Mouse (Mus musculus): Measurements from ENCODE around the gene Myo3b. TPM values are rescaled to one million over a fixed set of nuclear protein-coding genes. Genes with fewer than 3 reads are reported as not detected.

Myo3b gene
- polyA plus RNA-seq, 1 experiment from 2014 or later: 0.41 TPM

DNA sequence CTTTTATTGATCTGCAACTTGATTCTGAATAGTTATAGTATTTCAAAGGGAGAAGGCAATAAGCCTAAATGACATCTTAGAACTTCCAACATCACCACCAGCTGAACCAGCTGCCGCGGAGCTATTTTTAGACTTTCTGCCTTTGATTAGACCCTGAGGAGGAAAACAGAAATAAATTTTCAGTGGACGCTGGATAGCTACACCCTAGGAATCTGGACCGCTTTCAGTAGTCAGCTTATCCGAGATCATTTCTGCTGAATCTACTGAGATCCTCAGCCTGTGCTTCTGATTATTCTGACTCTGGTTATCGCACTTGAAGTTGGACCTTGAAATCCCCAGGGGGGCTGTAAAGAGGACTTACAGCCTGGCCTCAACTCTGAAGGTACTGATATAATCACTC is 349.7 kb downstream of the Myo3b start:
- Histone ChIP-seq H3K4me2 (peak overlapping the region; percentile 36), H3K4me3 (no peak overlapping the region), H3K9me3 (replicated peaks) (no peaks in the 10 kb centered on the region), H3K36me3 (no peaks in the 10 kb centered on the region), H3K9ac (no peak overlapping the region), H3K4me1 (replicated peaks) (peaks cover 16% of the 10 kb centered on the region), H3K27ac (ENCODE audit: poor library complexity, severe bottlenecking) (peak overlapping the region; percentile 20; the same call in 1 of the 2 replicates), H3K27me3 (replicated peaks) (no peaks in the 10 kb centered on the region)
- ATAC-seq (ENCODE audit: insufficient number of reproducible peaks, low FRiP score): no peak
- WGBS: 36% methylated on average over 6 of the region's 6 CpGs

DNA sequence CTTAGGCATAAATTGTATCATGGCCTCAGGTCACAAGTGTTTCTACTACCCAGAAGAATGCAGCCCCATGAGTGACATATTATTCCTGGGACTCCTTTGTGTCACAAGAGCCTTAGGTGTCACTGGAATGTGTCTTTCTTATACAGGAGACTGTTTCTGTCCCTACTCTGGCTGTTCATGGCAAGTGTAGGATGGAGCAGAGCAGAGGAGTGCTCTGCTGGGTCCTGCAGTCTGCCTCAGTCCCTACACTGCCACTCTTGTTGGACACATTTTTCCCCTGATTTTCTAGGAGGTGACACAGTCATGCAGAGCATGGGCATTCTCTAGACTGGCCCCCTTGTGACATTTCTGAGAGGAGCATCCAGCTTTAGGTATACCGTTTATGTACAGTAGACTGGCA is 350.2 kb downstream of the Myo3b start:
- no peaks in the 10 kb centered on the region for H3K9me3 ChIP-seq (replicated peaks)
- H3K36me3 ChIP-seq: no peaks in the 10 kb centered on the region
- 82% methylated on average over 1 of the region's 1 CpGs for WGBS
- H3K27me3 ChIP-seq (replicated peaks): no peaks in the 10 kb centered on the region
- H3K4me1 ChIP-seq (replicated peaks): peaks cover 16% of the 10 kb centered on the region
- peak overlapping the region; percentile 20; the same call in 1 of the 2 replicates for H3K27ac ChIP-seq (ENCODE audit: poor library complexity, severe bottlenecking)
- H3K4me3 ChIP-seq: no peak overlapping the region
- H3K9ac ChIP-seq: no peak overlapping the region
- H3K4me2 ChIP-seq: no peak overlapping the region
- no peak for ATAC-seq (ENCODE audit: insufficient number of reproducible peaks, low FRiP score)

- Histone ChIP-seq H3K27me3 (replicated peaks) (no peaks in the 10 kb centered on the region), H3K36me3 (no peaks in the 10 kb centered on the region), H3K4me2 (no peak overlapping the region), H3K9ac (no peak overlapping the region), H3K9me3 (replicated peaks) (no peaks in the 10 kb centered on the region), H3K27ac (ENCODE audit: poor library complexity, severe bottlenecking) (no peak overlapping the region), H3K4me1 (replicated peaks) (no peaks in the 10 kb centered on the region), H3K4me3 (no peak overlapping the region)
- ATAC-seq (ENCODE audit: insufficient number of reproducible peaks, low FRiP score): no peak
- WGBS: 79% methylated on average over 9 of the region's 9 CpGs
Measured at GRCm38 (mm10) chr2:70397734-70398276, 358.9 kb downstream of the Myo3b start.

- H3K27ac ChIP-seq (ENCODE audit: poor library complexity, severe bottlenecking): no peak overlapping the region
- H3K9ac ChIP-seq: no peak overlapping the region
- 76% methylated on average over 15 of the region's 15 CpGs for WGBS
- H3K27me3 ChIP-seq (replicated peaks): no peaks in the 10 kb centered on the region
- H3K4me2 ChIP-seq: no peak overlapping the region
- H3K4me3 ChIP-seq: no peak overlapping the region
- no peak for ATAC-seq (ENCODE audit: insufficient number of reproducible peaks, low FRiP score)
- H3K36me3 ChIP-seq: no peaks in the 10 kb centered on the region
- H3K4me1 ChIP-seq (replicated peaks): no peaks in the 10 kb centered on the region
- no peaks in the 10 kb centered on the region for H3K9me3 ChIP-seq (replicated peaks)
Measured at GRCm38 (mm10) chr2:70399441-70400115, 360.7 kb downstream of the Myo3b start.

DNA sequence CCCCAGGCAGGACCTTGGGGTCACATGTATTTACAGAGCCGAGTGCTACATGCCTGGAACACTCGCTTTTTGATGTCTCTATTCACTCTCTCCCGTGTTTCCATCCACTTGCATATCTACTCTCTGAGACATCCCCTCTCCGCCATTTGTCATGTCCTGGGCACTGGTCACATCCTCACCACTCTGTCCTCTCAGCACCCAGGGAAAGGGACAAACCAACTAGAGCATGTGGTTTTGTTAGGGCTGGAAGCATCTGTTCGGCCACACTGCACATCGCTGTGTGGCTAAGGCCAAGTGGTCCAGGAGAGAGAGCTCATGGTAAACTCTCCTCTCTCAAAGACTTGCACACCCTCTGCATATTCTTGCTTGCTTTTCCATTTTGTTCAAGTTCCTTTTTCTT is 361.4 kb downstream of the Myo3b start:
- H3K27me3 ChIP-seq (replicated peaks): no peaks in the 10 kb centered on the region
- H3K9ac ChIP-seq: no peak overlapping the region
- no peaks in the 10 kb centered on the region for H3K9me3 ChIP-seq (replicated peaks)
- no peak for ATAC-seq (ENCODE audit: insufficient number of reproducible peaks, low FRiP score)
- no peak overlapping the region for H3K27ac ChIP-seq (ENCODE audit: poor library complexity, severe bottlenecking)
- no peak overlapping the region for H3K4me2 ChIP-seq
- no peak overlapping the region for H3K4me3 ChIP-seq
- no peaks in the 10 kb centered on the region for H3K4me1 ChIP-seq (replicated peaks)
- 79% methylated on average over 6 of the region's 6 CpGs for WGBS
- no peaks in the 10 kb centered on the region for H3K36me3 ChIP-seq

DNA sequence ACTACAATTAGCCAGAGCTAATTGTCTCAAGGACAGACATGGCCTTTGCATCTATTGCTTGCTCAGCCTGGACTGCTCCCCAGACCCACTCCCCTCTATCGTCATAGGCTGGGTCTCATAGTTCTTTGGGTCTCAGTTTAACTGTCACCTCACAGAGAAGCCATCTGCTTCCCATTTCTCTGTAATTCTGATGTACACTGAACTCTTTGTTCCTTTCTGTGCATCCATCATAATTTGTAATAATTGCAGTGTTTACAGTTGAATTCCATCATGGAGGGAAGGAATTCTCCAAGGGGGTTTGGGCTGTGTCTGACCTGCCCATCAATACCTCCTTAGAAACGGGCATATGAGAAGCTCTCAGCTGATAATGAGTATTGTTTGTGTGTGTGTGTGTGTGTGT is 365.4 kb downstream of the Myo3b start:
- Histone ChIP-seq H3K9me3 (replicated peaks) (no peaks in the 10 kb centered on the region), H3K9ac (no peak overlapping the region), H3K27ac (ENCODE audit: poor library complexity, severe bottlenecking) (no peak overlapping the region), H3K4me1 (replicated peaks) (peaks cover 12% of the 10 kb centered on the region), H3K4me3 (no peak overlapping the region), H3K36me3 (no peaks in the 10 kb centered on the region), H3K4me2 (no peak overlapping the region), H3K27me3 (replicated peaks) (no peaks in the 10 kb centered on the region)
- no peak for ATAC-seq (ENCODE audit: insufficient number of reproducible peaks, low FRiP score)
- 59% methylated on average over 2 of the region's 2 CpGs for WGBS

DNA sequence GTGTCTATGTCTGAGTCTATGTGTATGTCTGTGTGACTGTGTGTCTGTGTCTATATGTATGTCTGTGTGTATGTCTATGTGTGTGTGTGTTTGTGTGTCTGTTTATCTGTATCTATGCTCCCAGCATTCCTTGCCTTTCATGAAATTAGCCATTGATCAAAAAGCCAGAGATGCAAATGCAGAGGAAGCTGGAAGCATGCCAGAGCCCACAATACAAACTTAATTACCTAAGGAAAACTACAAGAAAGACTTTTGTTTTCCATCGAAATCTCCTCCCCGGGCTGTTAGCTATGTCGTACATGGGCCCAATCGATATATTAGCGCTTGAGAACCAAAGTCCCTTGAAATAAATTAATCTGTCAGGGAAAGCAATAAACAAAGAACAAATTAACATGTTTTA is 367.9 kb downstream of the Myo3b start:
- no peaks in the 10 kb centered on the region for H3K27me3 ChIP-seq (replicated peaks)
- no peak overlapping the region for H3K27ac ChIP-seq (ENCODE audit: poor library complexity, severe bottlenecking)
- H3K4me1 ChIP-seq (replicated peaks): peaks cover 12% of the 10 kb centered on the region
- no peak for ATAC-seq (ENCODE audit: insufficient number of reproducible peaks, low FRiP score)
- no peaks in the 10 kb centered on the region for H3K36me3 ChIP-seq
- 86% methylated on average over 5 of the region's 5 CpGs for WGBS
- H3K4me3 ChIP-seq: no peak overlapping the region
- H3K9ac ChIP-seq: no peak overlapping the region
- no peaks in the 10 kb centered on the region for H3K9me3 ChIP-seq (replicated peaks)
- no peak overlapping the region for H3K4me2 ChIP-seq

DNA sequence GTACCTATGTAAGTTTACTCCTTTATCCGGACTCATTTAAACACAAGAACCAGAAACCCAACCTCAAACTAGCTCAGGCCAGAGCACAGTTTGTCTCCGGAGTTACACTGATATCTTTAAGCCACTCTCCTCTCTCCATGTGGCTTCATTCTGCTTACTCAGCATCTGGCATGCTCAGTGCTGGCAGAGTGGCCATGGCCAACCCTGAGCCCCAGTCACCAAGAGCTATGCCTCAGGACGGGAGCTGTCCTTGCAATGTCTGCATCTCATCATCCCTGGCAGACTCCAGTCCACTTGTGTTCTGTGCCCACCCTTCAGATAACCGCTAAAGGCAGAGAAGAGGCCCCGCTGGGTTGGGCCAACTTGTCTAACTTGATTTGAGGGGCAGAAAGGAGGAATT is 368.8 kb downstream of the Myo3b start:
- H3K27ac ChIP-seq (ENCODE audit: poor library complexity, severe bottlenecking): no peak overlapping the region

GRCm38 (mm10) chr2:70410298-70410885 is 371.5 kb downstream of the Myo3b start:
- H3K4me2 ChIP-seq: no peak overlapping the region
- ATAC-seq (ENCODE audit: insufficient number of reproducible peaks, low FRiP score): no peak
- WGBS: 83% methylated on average over 4 of the region's 4 CpGs
- H3K4me3 ChIP-seq: no peak overlapping the region
- no peaks in the 10 kb centered on the region for H3K9me3 ChIP-seq (replicated peaks)
- no peak overlapping the region for H3K27ac ChIP-seq (ENCODE audit: poor library complexity, severe bottlenecking)
- no peak overlapping the region for H3K9ac ChIP-seq
- no peaks in the 10 kb centered on the region for H3K36me3 ChIP-seq
- H3K27me3 ChIP-seq (replicated peaks): no peaks in the 10 kb centered on the region
- H3K4me1 ChIP-seq (replicated peaks): peaks cover 19% of the 10 kb centered on the region

More for the DNA sequence above, 368.8 kb downstream of the Myo3b start:
- no peak overlapping the region for H3K4me3 ChIP-seq
- no peak overlapping the region for H3K4me2 ChIP-seq
- H3K9ac ChIP-seq: no peak overlapping the region
- H3K4me1 ChIP-seq (replicated peaks): peaks cover 12% of the 10 kb centered on the region
- peak; percentile 53; the same call in 1 of the 2 replicates for ATAC-seq (ENCODE audit: insufficient number of reproducible peaks, low FRiP score)
- WGBS: 29% methylated on average over 5 of the region's 5 CpGs
- H3K9me3 ChIP-seq (replicated peaks): no peaks in the 10 kb centered on the region
- no peaks in the 10 kb centered on the region for H3K36me3 ChIP-seq
- H3K27me3 ChIP-seq (replicated peaks): no peaks in the 10 kb centered on the region

DNA sequence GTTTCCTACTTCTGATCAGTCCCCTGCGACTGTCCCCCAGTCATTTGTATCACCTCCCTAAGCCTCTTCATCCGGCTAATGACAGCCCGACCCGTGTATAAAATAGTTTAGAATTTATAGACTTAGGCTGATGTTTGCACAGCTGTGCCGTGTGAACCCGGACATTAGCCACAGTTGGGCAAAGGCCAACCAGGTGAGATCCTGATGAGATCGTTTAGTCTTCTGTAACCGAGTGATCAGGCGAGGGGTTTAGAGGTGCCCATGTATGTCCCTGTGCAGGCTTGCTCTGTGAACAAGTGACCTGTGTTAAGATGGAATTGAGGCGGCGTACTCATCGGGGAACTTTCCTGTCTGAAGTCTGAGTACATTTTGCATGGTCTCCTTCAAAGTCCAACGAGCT is 373.4 kb downstream of the Myo3b start:
- Histone ChIP-seq H3K4me1 (replicated peaks) (peaks cover 19% of the 10 kb centered on the region), H3K4me2 (no peak overlapping the region), H3K27me3 (replicated peaks) (no peaks in the 10 kb centered on the region), H3K36me3 (no peaks in the 10 kb centered on the region), H3K9ac (no peak overlapping the region), H3K4me3 (no peak overlapping the region), H3K27ac (ENCODE audit: poor library complexity, severe bottlenecking) (no peak overlapping the region), H3K9me3 (replicated peaks) (no peaks in the 10 kb centered on the region)
- 82% methylated on average over 13 of the region's 13 CpGs for WGBS
- no peak for ATAC-seq (ENCODE audit: insufficient number of reproducible peaks, low FRiP score)

GRCm38 (mm10) chr2:70414386-70414785 is 375.5 kb downstream of the Myo3b start:
- Histone ChIP-seq H3K27me3 (replicated peaks) (no peaks in the 10 kb centered on the region), H3K4me1 (replicated peaks) (peaks cover 9% of the 10 kb centered on the region; the same call in 1 of the 2 replicates), H3K4me3 (no peak overlapping the region), H3K36me3 (no peaks in the 10 kb centered on the region), H3K27ac (ENCODE audit: poor library complexity, severe bottlenecking) (no peak overlapping the region), H3K9ac (no peak overlapping the region), H3K9me3 (replicated peaks) (no peaks in the 10 kb centered on the region), H3K4me2 (no peak overlapping the region)
- WGBS: 41% methylated on average over 1 of the region's 1 CpGs
- peak; percentile 66; the same call in 1 of the 2 replicates for ATAC-seq (ENCODE audit: insufficient number of reproducible peaks, low FRiP score)

Measured in heart, embryonic 12.5 days (tissue).